Mouse (Mus musculus): ENCODE data around the gene Rsbn1. TPM values are rescaled to one million over a fixed set of nuclear protein-coding genes. Genes with fewer than 3 reads are reported as not detected.

Gene Rsbn1
- polyA plus RNA-seq, 1 experiment: 14.5 TPM

DNA sequence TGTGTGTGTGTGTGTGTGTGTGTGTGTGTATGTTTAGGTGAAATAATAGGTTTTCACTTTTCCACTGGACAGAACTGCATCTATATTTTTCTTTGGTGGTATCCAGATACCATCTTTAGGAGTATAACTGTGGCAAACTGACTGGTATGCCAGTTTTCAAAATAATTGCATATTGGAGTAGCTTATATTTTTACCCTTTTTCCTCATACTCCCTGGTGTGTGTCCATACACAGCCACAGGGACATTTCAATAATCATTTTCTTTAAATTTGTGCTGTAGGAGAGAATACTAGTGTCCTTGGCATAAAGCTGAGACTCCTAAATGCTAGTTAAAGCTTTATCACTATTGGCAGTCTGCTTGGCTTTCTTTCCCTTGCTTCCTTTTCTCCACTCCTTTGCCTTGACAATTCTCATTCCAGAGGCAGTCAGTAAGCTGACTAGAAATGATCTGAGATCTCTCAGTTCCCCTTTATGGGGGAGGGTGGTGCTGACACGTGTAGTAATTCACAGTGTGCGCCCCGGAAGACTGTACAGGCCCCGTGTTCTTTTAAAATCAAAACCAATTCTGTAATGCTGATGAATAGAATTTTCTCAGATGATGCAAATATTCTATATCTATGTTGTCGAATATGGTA is 2.4 kb downstream of the Rsbn1 start:
- peaks cover 2% of the 10 kb centered on the region; the same call in 1 of the 2 replicates for H3K4me1 ChIP-seq (ENCODE audit: control insufficient read depth, insufficient read depth, low read length)
- H3K4me3 ChIP-seq (replicated peaks; ENCODE audit: insufficient read depth, low read depth, low read length): peak overlapping the region; percentile 23
- TF ChIP-seq POLR2A (IDR thresholded peaks at IDR 0.05; ENCODE audit: borderline replicate concordance, insufficient read depth, low read length): no peak
- no peak for TF ChIP-seq CTCF (IDR thresholded peaks at IDR 0.05; ENCODE audit: borderline replicate concordance, insufficient read depth, low read depth, low read length)
- no peaks in the 10 kb centered on the region for H3K27me3 ChIP-seq (ENCODE audit: control insufficient read depth, insufficient read depth, low read length)
- WGBS: 15% methylated on average over 5 of the region's 5 CpGs
- H3K27ac ChIP-seq (ENCODE audit: insufficient read depth, low read length): no peak overlapping the region
- DNase-seq: no peak

- TF ChIP-seq CTCF (IDR thresholded peaks at IDR 0.05; ENCODE audit: borderline replicate concordance, insufficient read depth, low read depth, low read length): no peak
- no peak for TF ChIP-seq POLR2A (IDR thresholded peaks at IDR 0.05; ENCODE audit: borderline replicate concordance, insufficient read depth, low read length)
- no peaks in the 10 kb centered on the region for H3K27me3 ChIP-seq (ENCODE audit: control insufficient read depth, insufficient read depth, low read length)
- no peak for DNase-seq
- WGBS: 32% methylated on average over 3 of the region's 3 CpGs
- H3K4me3 ChIP-seq (replicated peaks; ENCODE audit: insufficient read depth, low read depth, low read length): peak overlapping the region; percentile 23
- no peak overlapping the region for H3K27ac ChIP-seq (ENCODE audit: insufficient read depth, low read length)
- peaks cover 2% of the 10 kb centered on the region; the same call in 1 of the 2 replicates for H3K4me1 ChIP-seq (ENCODE audit: control insufficient read depth, insufficient read depth, low read length)
Observed at GRCm38 (mm10) chr3:103916839-103917237, 2.9 kb downstream of the Rsbn1 start.

- WGBS: 88% methylated on average over 1 of the region's 1 CpGs
- H3K4me1 ChIP-seq (ENCODE audit: control insufficient read depth, insufficient read depth, low read length): peaks cover 2% of the 10 kb centered on the region; the same call in 1 of the 2 replicates
- H3K27ac ChIP-seq (ENCODE audit: insufficient read depth, low read length): no peak overlapping the region
- H3K27me3 ChIP-seq (ENCODE audit: control insufficient read depth, insufficient read depth, low read length): no peaks in the 10 kb centered on the region
- TF ChIP-seq POLR2A (IDR thresholded peaks at IDR 0.05; ENCODE audit: borderline replicate concordance, insufficient read depth, low read length): no peak
- TF ChIP-seq CTCF (IDR thresholded peaks at IDR 0.05; ENCODE audit: borderline replicate concordance, insufficient read depth, low read depth, low read length): no peak
- H3K4me3 ChIP-seq (replicated peaks; ENCODE audit: insufficient read depth, low read depth, low read length): no peak overlapping the region
- no peak for DNase-seq
Observed at GRCm38 (mm10) chr3:103920094-103920493, 6.2 kb downstream of the Rsbn1 start.

DNA sequence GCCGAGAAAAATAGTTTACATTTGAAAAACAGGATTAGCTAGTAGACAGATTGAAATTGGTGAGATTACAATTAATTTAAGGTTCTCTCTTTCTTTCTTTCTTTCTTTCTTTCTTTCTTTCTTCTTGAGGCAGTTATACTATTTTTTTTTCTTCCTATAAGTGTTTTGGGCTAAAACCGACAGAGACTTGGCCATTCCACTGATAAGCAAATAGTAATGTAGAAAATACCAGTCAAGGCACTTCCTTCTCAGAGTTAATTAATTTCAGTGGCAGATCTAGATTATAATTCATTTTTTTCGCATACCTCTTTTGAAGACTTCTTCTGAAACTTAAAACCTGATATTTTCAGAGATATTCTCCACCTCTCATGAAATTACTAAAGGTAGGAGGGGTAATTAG is 11.4 kb downstream of the Rsbn1 start:
- Histone ChIP-seq H3K27me3 (ENCODE audit: control insufficient read depth, insufficient read depth, low read length) (no peaks in the 10 kb centered on the region), H3K4me3 (replicated peaks; ENCODE audit: insufficient read depth, low read depth, low read length) (no peak overlapping the region), H3K27ac (ENCODE audit: insufficient read depth, low read length) (no peak overlapping the region), H3K4me1 (ENCODE audit: control insufficient read depth, insufficient read depth, low read length) (peaks cover 2% of the 10 kb centered on the region; the same call in 1 of the 2 replicates)
- TF ChIP-seq POLR2A (IDR thresholded peaks at IDR 0.05; ENCODE audit: borderline replicate concordance, insufficient read depth, low read length) (no peak), CTCF (IDR thresholded peaks at IDR 0.05; ENCODE audit: borderline replicate concordance, insufficient read depth, low read depth, low read length) (no peak)
- DNase-seq: no peak
- WGBS: 83% methylated on average over 3 of the region's 3 CpGs

GRCm38 (mm10) chr3:103927511-103927910 is 13.6 kb downstream of the Rsbn1 start:
- TF ChIP-seq POLR2A (IDR thresholded peaks at IDR 0.05; ENCODE audit: borderline replicate concordance, insufficient read depth, low read length): no peak
- no peak for TF ChIP-seq CTCF (IDR thresholded peaks at IDR 0.05; ENCODE audit: borderline replicate concordance, insufficient read depth, low read depth, low read length)
- H3K27me3 ChIP-seq (ENCODE audit: control insufficient read depth, insufficient read depth, low read length): no peaks in the 10 kb centered on the region

DNA sequence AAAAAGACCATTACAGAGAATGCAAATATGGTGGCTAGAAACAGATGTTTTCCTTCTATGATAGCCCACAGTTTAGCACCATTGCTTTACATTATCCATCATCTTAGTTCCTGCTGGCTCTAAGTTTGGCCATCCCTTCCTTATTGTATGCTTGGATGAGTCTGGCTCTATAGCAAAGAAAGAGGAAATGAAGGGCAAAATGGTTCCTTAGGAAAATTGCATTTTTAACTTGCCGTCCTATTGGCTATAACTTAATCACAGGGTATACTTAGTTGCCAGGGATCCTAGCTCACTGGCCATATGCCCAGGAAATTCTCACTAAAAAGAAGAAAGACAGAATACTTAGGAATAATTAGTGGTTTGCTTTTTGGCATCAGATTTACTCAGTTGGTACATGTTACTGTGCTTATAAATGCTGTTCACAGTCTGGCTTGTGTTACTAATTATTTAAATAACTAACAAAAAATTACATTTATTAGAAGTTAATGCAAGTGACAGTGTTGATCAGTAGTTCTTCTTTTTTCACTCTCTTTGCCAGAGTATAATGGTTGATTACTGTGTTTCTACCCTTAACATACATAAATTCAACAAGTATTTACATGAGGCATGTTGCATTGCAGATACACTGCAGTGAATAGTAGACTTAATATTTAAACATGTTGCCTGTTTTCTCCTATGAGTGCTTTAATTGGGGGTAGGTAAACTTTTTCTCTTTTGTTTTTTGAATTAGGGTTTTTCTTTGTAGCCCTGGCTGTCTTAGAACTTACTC is 31.1 kb downstream of the Rsbn1 start:
- WGBS: 18% methylated on average over 1 of the region's 1 CpGs

More at GRCm38 (mm10) chr3:103927511-103927910, 13.6 kb downstream of the Rsbn1 start:
- Histone ChIP-seq H3K4me1 (ENCODE audit: control insufficient read depth, insufficient read depth, low read length) (no peaks in the 10 kb centered on the region), H3K4me3 (replicated peaks; ENCODE audit: insufficient read depth, low read depth, low read length) (no peak overlapping the region), H3K27ac (ENCODE audit: insufficient read depth, low read length) (no peak overlapping the region)
- DNase-seq: peak; percentile 43 to 45
- WGBS: 23% methylated on average over 6 of the region's 6 CpGs

DNA sequence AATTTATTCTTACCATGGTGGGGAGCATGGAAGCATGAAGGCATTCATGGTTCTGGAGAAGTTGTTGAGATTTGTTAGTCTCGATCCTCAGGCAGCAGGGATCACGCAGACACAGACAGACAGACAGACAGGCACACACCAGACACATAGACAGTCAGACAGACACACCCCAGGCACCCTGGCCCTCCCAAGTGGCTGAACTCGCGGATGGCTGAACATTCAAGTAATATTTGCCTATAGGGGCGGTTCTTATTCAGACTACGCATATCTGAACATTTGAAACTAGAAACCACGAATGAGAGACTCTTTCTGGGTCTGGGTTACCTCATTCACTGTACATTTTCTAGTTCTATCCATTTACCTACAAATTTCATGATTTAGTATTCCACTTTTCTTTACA is 34.7 kb downstream of the Rsbn1 start:
- no peak for DNase-seq
- Histone ChIP-seq H3K4me1 (ENCODE audit: control insufficient read depth, insufficient read depth, low read length) (no peaks in the 10 kb centered on the region), H3K4me3 (replicated peaks; ENCODE audit: insufficient read depth, low read depth, low read length) (no peak overlapping the region), H3K27ac (ENCODE audit: insufficient read depth, low read length) (no peak overlapping the region), H3K27me3 (ENCODE audit: control insufficient read depth, insufficient read depth, low read length) (no peaks in the 10 kb centered on the region)
- 87% methylated on average over 7 of the region's 7 CpGs for WGBS
- TF ChIP-seq CTCF (IDR thresholded peaks at IDR 0.05; ENCODE audit: borderline replicate concordance, insufficient read depth, low read depth, low read length): no peak
- TF ChIP-seq POLR2A (IDR thresholded peaks at IDR 0.05; ENCODE audit: borderline replicate concordance, insufficient read depth, low read length): no peak

More for the DNA sequence above, 31.1 kb downstream of the Rsbn1 start:
- peak in 1 of 2 experiments; percentile 37 for DNase-seq
- no peak for TF ChIP-seq POLR2A (IDR thresholded peaks at IDR 0.05; ENCODE audit: borderline replicate concordance, insufficient read depth, low read length)
- TF ChIP-seq CTCF (IDR thresholded peaks at IDR 0.05; ENCODE audit: borderline replicate concordance, insufficient read depth, low read depth, low read length): no peak
- Histone ChIP-seq H3K4me3 (replicated peaks; ENCODE audit: insufficient read depth, low read depth, low read length) (no peak overlapping the region), H3K4me1 (ENCODE audit: control insufficient read depth, insufficient read depth, low read length) (no peaks in the 10 kb centered on the region), H3K27ac (ENCODE audit: insufficient read depth, low read length) (no peak overlapping the region), H3K27me3 (ENCODE audit: control insufficient read depth, insufficient read depth, low read length) (no peaks in the 10 kb centered on the region)

All from cerebellum, adult 2 months (tissue).